Mouse (Mus musculus): ENCODE measurements at regions not wholly inside any gene's neighbourhood (a gene's known extent, or its start where the extent isn't known, plus 50 kb on each side); places are given as distances from the start of the nearest gene placed in this dataset.

- intact Hi-C loops (cut with DNase I): no loop called here
- no peak for DNase-seq (ENCODE audit: low spot score in 2 of 2)
Measured at GRCm38 (mm10) chr2:92781451-92781850, 133.4 kb upstream of the Syt13 start.

GRCm38 (mm10) chr2:92782621-92783020 is 132.3 kb upstream of the Syt13 start:
- no peak for DNase-seq (ENCODE audit: low spot score in 2 of 2)
- intact Hi-C loops (cut with DNase I): no loop called here

GRCm38 (mm10) chr2:92784916-92785315 is 130.0 kb upstream of the Syt13 start:
- no peak for DNase-seq (ENCODE audit: low spot score in 2 of 2)
- intact Hi-C loops (cut with DNase I): no loop called here

GRCm38 (mm10) chr2:92787925-92788410 is 126.9 kb upstream of the Syt13 start:
- intact Hi-C loops (cut with DNase I): no loop called here
- no peak for DNase-seq (ENCODE audit: low spot score in 2 of 2)

GRCm38 (mm10) chr2:92788875-92789274 is 126.0 kb upstream of the Syt13 start:
- intact Hi-C loops (cut with DNase I): no loop called here
- no peak for DNase-seq (ENCODE audit: low spot score in 2 of 2)

- intact Hi-C loops (cut with DNase I): no loop called here
- DNase-seq (ENCODE audit: low spot score in 2 of 2): no peak
Measured at GRCm38 (mm10) chr2:92790374-92790773, 124.5 kb upstream of the Syt13 start.

GRCm38 (mm10) chr2:92799770-92800169 is 115.1 kb upstream of the Syt13 start:
- DNase-seq (ENCODE audit: low spot score in 2 of 2): no peak
- intact Hi-C loops (cut with DNase I): no loop called here

- intact Hi-C loops (cut with DNase I): no loop called here
- no peak for DNase-seq (ENCODE audit: low spot score in 2 of 2)
Measured at GRCm38 (mm10) chr2:92800667-92801066, 114.2 kb upstream of the Syt13 start.

GRCm38 (mm10) chr2:92804916-92805315 is 110.0 kb upstream of the Syt13 start:
- no peak for DNase-seq (ENCODE audit: low spot score in 2 of 2)
- intact Hi-C loops (cut with DNase I): no loop called here

GRCm38 (mm10) chr2:92805761-92806160 is 109.1 kb upstream of the Syt13 start:
- no peak for DNase-seq (ENCODE audit: low spot score in 2 of 2)
- intact Hi-C loops (cut with DNase I): no loop called here

- no peak for DNase-seq (ENCODE audit: low spot score in 2 of 2)
- intact Hi-C loops (cut with DNase I): no loop called here
Measured at GRCm38 (mm10) chr2:92806481-92807195, 108.3 kb upstream of the Syt13 start.

GRCm38 (mm10) chr2:92807404-92807803 is 107.5 kb upstream of the Syt13 start:
- no peak for DNase-seq (ENCODE audit: low spot score in 2 of 2)
- intact Hi-C loops (cut with DNase I): no loop called here

- intact Hi-C loops (cut with DNase I): no loop called here
- DNase-seq (ENCODE audit: low spot score in 2 of 2): no peak
Measured at GRCm38 (mm10) chr2:92808121-92808520, 106.8 kb upstream of the Syt13 start.

GRCm38 (mm10) chr2:92809226-92809625 is 105.7 kb upstream of the Syt13 start:
- intact Hi-C loops (cut with DNase I): no loop called here
- no peak for DNase-seq (ENCODE audit: low spot score in 2 of 2)

- no peak for DNase-seq (ENCODE audit: low spot score in 2 of 2)
- intact Hi-C loops (cut with DNase I): loop anchor here (2.0 to 5.0 kb wide), 3 partner anchors 113 to 201 kb away; no protein-coding TSS in a partner anchor
Measured at GRCm38 (mm10) chr2:92809681-92810323, 105.1 kb upstream of the Syt13 start.

- DNase-seq (ENCODE audit: low spot score in 2 of 2): peak; percentile 86 to 89
- intact Hi-C loops (cut with DNase I): loop anchor here (1.0 to 5.0 kb wide), 4 partner anchors 114 to 326 kb away; no protein-coding TSS in a partner anchor
Measured at GRCm38 (mm10) chr2:92810956-92811355, 103.9 kb upstream of the Syt13 start.

GRCm38 (mm10) chr2:92813028-92813427 is 101.9 kb upstream of the Syt13 start:
- peak; percentile 61 to 84 for DNase-seq (ENCODE audit: low spot score in 2 of 2)
- intact Hi-C loops (cut with DNase I): loop anchor here (5.0 kb wide), 2 partner anchors 116 to 141 kb away; no protein-coding TSS in a partner anchor

GRCm38 (mm10) chr2:92819586-92819985 is 95.3 kb upstream of the Syt13 start:
- intact Hi-C loops (cut with DNase I): no loop called here
- no peak for DNase-seq (ENCODE audit: low spot score in 2 of 2)

- intact Hi-C loops (cut with DNase I): no loop called here
- no peak for DNase-seq (ENCODE audit: low spot score in 2 of 2)
Measured at GRCm38 (mm10) chr2:92824325-92824724, 90.6 kb upstream of the Syt13 start.

GRCm38 (mm10) chr2:92825395-92825794 is 89.5 kb upstream of the Syt13 start:
- no peak for DNase-seq (ENCODE audit: low spot score in 2 of 2)
- intact Hi-C loops (cut with DNase I): no loop called here

- no peak for DNase-seq (ENCODE audit: low spot score in 2 of 2)
- intact Hi-C loops (cut with DNase I): no loop called here
Measured at GRCm38 (mm10) chr2:92830134-92830533, 84.8 kb upstream of the Syt13 start.

Data from left cerebral cortex, postnatal 14 days (tissue).